Comparison of ENCODE assay signal across 27 mouse cellular contexts in genomic region chr19:30948202-30948601, GRCm38 (mm10).
DNase-seq lines count a peak whose midpoint lies in the region; ATAC-seq and TF ChIP-seq lines count a peak whose summit lies in the region.
"Had no signal": no experiment of that assay in that cellular context is flagged by ENCODE, and none has a peak within 500 bp of the region (broad histone marks: within the 10 kb centered on the region; RNA-seq: fewer than 3 reads in every experiment).

No protein-coding gene starts in this region.

- DNase-seq in kidney, postnatal 10 days: no peak
- peak; percentile 64 for DNase-seq in kidney, postnatal 0 days (ENCODE audit: low spot score)
- DNase-seq in kidney, postnatal 25 days: no peak
- DNase-seq in embryo, embryonic 11 days: peak; percentile 10
- peak; percentile 31 for DNase-seq in mesoderm, embryonic 11.5 days (ENCODE audit: low read depth, low spot score)
- no peak for DNase-seq in midbrain, embryonic 14.5 days
- DNase-seq: adrenal gland, postnatal 10 days; adrenal gland, postnatal 36 days; cerebellum, adult 18-20 months; cerebellum, adult 9-10 months; cerebellum, postnatal 14 days; forebrain, postnatal 0 days; gastrocnemius, postnatal 25 days; heart, adult 18-20 months; heart, postnatal 10 days; heart, postnatal 36 days had no signal

- no peak overlapping the region for H3K4me3 ChIP-seq in kidney, embryonic 14.5 days (ENCODE audit: low read length)
- no peak overlapping the region for H3K4me3 ChIP-seq in kidney, postnatal 0 days (replicated peaks; ENCODE audit: low read depth, low read length)
- H3K4me3 ChIP-seq in midbrain, embryonic 14.5 days (replicated peaks; ENCODE audit: low read depth, low read length): no peak overlapping the region
- H3K4me3 ChIP-seq: embryonic facial prominence, embryonic 12.5 days; embryonic facial prominence, embryonic 15.5 days; heart, embryonic 12.5 days; heart, embryonic 15.5 days; hindbrain, embryonic 10.5 days had no signal

- no peaks in the 10 kb centered on the region for H3K9me3 ChIP-seq in kidney, embryonic 14.5 days (ENCODE audit: control insufficient read depth, low read length)
- H3K9me3 ChIP-seq in kidney, postnatal 0 days (replicated peaks; ENCODE audit: low read length): no peaks in the 10 kb centered on the region
- no peaks in the 10 kb centered on the region for H3K9me3 ChIP-seq in midbrain, embryonic 14.5 days (ENCODE audit: control insufficient read depth, low read length)
- H3K9me3 ChIP-seq: embryonic facial prominence, embryonic 12.5 days; embryonic facial prominence, embryonic 15.5 days; heart, embryonic 12.5 days; heart, embryonic 15.5 days; hindbrain, embryonic 10.5 days had no signal

- no peaks in the 10 kb centered on the region for H3K36me3 ChIP-seq in kidney, embryonic 14.5 days (ENCODE audit: control insufficient read depth, insufficient read depth, low read length)
- H3K36me3 ChIP-seq in kidney, postnatal 0 days (ENCODE audit: insufficient read depth, low read length): no peaks in the 10 kb centered on the region
- no peaks in the 10 kb centered on the region for H3K36me3 ChIP-seq in midbrain, embryonic 14.5 days (ENCODE audit: control insufficient read depth, insufficient read depth, low read length)
- H3K36me3 ChIP-seq: embryonic facial prominence, embryonic 12.5 days; embryonic facial prominence, embryonic 15.5 days; heart, embryonic 12.5 days; heart, embryonic 15.5 days; hindbrain, embryonic 10.5 days had no signal

- 57% methylated on average over 1 of the region's 1 CpGs for WGBS in kidney, embryonic 14.5 days
- 34% methylated on average over 1 of the region's 1 CpGs for WGBS in kidney, postnatal 0 days
- 81% methylated on average over 1 of the region's 1 CpGs for WGBS in midbrain, embryonic 14.5 days

- no peaks in the 10 kb centered on the region for H3K27me3 ChIP-seq in kidney, embryonic 14.5 days (ENCODE audit: control insufficient read depth, insufficient read depth, low read length)
- H3K27me3 ChIP-seq in kidney, postnatal 0 days (ENCODE audit: insufficient read depth, low read length): no peaks in the 10 kb centered on the region
- no peaks in the 10 kb centered on the region for H3K27me3 ChIP-seq in midbrain, embryonic 14.5 days (ENCODE audit: control insufficient read depth, insufficient read depth, low read length)
- H3K27me3 ChIP-seq: embryonic facial prominence, embryonic 12.5 days; embryonic facial prominence, embryonic 15.5 days; heart, embryonic 12.5 days; heart, embryonic 15.5 days had no signal

- no peaks in the 10 kb centered on the region; the same call in 1 of the 2 replicates for H3K4me1 ChIP-seq in kidney, embryonic 14.5 days (ENCODE audit: control insufficient read depth, insufficient read depth, low read length)
- H3K4me1 ChIP-seq in kidney, postnatal 0 days (replicated peaks; ENCODE audit: insufficient read depth, low read length): no peaks in the 10 kb centered on the region
- H3K4me1 ChIP-seq in midbrain, embryonic 14.5 days (ENCODE audit: control insufficient read depth, insufficient read depth, low read length): no peaks in the 10 kb centered on the region
- H3K4me1 ChIP-seq: embryonic facial prominence, embryonic 12.5 days; embryonic facial prominence, embryonic 15.5 days; heart, embryonic 12.5 days; heart, embryonic 15.5 days; hindbrain, embryonic 10.5 days had no signal

- TF ChIP-seq CTCF in kidney, postnatal 0 days (IDR thresholded peaks at IDR 0.05; ENCODE audit: low read depth): no peak

- no peak overlapping the region for H3K4me2 ChIP-seq in kidney, embryonic 14.5 days (replicated peaks; ENCODE audit: low read depth, low read length)
- no peak overlapping the region for H3K4me2 ChIP-seq in kidney, postnatal 0 days (ENCODE audit: low read length)
- H3K4me2 ChIP-seq in midbrain, embryonic 14.5 days (ENCODE audit: low read length): no peak overlapping the region
- H3K4me2 ChIP-seq: embryonic facial prominence, embryonic 12.5 days; embryonic facial prominence, embryonic 15.5 days; heart, embryonic 12.5 days; heart, embryonic 15.5 days; hindbrain, embryonic 14.5 days had no signal

- peak; percentile 52; the same call in 1 of the 2 replicates for ATAC-seq in kidney, embryonic 14.5 days (ENCODE audit: low FRiP score, low TSS enrichment)
- ATAC-seq in kidney, postnatal 0 days (replicated peaks; ENCODE audit: low FRiP score, low read depth): no peak
- no peak for ATAC-seq in inflammation-experienced regulatory T-cells, adult 6 months
- ATAC-seq in midbrain, embryonic 14.5 days (ENCODE audit: low FRiP score, low TSS enrichment): no peak
- ATAC-seq: activated CD4-positive, CD25-positive, alpha-beta regulatory T cell, adult 4 months; forebrain, embryonic 14.5 days; forebrain, postnatal 0 days; hindbrain, postnatal 0 days had no signal

- H3K27ac ChIP-seq in kidney, embryonic 14.5 days (ENCODE audit: low read depth, low read length): no peak overlapping the region
- no peak overlapping the region for H3K27ac ChIP-seq in kidney, postnatal 0 days
- H3K27ac ChIP-seq in midbrain, embryonic 14.5 days (replicated peaks; ENCODE audit: low read depth, low read length): no peak overlapping the region
- H3K27ac ChIP-seq: embryonic facial prominence, embryonic 12.5 days; embryonic facial prominence, embryonic 15.5 days; heart, embryonic 15.5 days; hindbrain, embryonic 10.5 days; hindbrain, embryonic 14.5 days; hindbrain, postnatal 0 days had no signal

- no peak overlapping the region for H3K9ac ChIP-seq in kidney, embryonic 14.5 days (ENCODE audit: low read depth, low read length)
- H3K9ac ChIP-seq in kidney, postnatal 0 days (ENCODE audit: low read depth, low read length): no peak overlapping the region
- H3K9ac ChIP-seq in midbrain, embryonic 14.5 days (replicated peaks; ENCODE audit: low read length): no peak overlapping the region
- H3K9ac ChIP-seq: embryonic facial prominence, embryonic 12.5 days; embryonic facial prominence, embryonic 15.5 days; forebrain, postnatal 0 days; heart, embryonic 12.5 days; heart, embryonic 15.5 days; hindbrain, embryonic 14.5 days had no signal

Comparison
In these comparisons a context has a peak if more than half of its experiments do, and no peak if none do; other contexts are left out.
1. DNase-seq: peak in kidney, postnatal 0 days (single experiment), embryo, embryonic 11 days (single experiment) and mesoderm, embryonic 11.5 days (single experiment); none in kidney, postnatal 10 days (single experiment), kidney, postnatal 25 days (0 of 2) and midbrain, embryonic 14.5 days (single experiment).